Mouse (Mus musculus) lung, postnatal 4 days (tissue): ENCODE results near the gene Kif16b.

ENCODE experiments used
- DNase-seq, 2 experiments: peaks; one replicate each; pipeline ENCODE4 v3.0.0; 2021

Gene Kif16b

DNA sequence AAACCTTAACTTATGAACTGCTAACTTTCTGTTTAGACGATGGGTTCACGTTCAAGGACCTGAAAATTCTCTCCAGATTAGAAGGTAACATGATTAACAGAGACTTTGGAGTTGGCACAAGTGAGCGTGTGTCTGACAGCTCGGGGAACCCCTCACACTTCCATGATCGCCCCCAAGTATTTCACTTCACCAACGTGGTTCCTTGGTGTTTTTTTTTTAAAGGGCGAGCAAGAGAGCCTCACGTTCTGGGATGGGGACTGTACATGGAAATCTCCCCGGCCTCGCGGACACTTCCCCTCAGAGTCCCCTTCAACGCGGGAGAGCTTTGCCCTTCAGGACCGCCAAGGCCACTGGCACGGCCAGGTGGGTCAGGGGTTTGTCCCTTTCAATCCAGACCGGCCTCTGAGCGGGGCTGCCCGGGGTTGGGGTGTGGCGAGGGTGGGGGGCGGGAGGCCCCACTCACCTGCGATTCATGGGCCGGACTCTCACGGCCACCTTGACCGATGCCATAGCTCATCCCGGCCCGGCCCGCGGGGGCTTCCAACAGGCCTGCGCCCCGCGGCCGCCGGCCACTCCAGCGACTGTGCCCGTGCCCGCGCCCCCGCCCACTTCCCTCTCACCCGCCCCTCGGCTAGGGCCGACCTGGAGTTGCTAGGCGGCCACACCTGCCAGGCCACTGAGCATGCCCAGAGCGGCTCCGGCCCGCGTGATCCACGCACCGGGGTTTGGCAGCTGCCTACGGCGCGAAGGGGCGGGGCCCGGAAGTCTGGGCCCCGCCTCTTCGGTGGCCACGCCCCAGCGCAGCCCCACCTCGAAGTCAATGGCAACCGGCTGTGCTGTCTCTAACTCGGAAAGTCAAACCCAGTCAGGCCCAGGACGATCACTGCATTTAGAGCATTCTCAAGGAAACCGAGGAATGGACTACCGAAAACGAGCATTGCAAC, at the start of gene Kif16b:
Gene Kif16b (minus strand): TSS at position 670 of the 944 bp plus-strand sequence.
- peak; percentile 96 for DNase-seq

GRCm38 (mm10) chr2:142940899-142941642, 39.7 kb upstream of the Kif16b start:
- DNase-seq: no peak

DNA sequence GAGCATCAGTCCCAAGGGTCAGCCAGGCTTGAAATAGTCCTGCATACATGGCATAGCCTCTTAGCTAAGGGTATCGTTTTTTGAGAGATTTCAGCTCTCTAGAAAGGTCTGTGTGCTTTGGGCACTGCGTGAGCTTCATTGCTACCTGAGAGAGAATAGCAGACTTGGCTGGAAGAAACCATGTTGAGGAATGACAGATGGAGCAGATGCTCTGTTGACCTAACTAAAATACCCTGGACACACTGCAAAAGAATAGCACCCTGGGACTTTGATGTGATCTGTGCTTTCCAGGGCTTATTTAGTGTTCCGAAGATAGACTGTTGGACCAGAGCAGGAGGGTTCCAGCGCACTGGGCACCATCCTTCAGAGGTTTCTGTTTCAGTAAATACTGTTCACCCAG, 29.1 kb upstream of the Kif16b start:
- DNase-seq: no peak

GRCm38 (mm10) chr2:142929226-142930112, 28.1 kb upstream of the Kif16b start:
- DNase-seq: no peak

DNA sequence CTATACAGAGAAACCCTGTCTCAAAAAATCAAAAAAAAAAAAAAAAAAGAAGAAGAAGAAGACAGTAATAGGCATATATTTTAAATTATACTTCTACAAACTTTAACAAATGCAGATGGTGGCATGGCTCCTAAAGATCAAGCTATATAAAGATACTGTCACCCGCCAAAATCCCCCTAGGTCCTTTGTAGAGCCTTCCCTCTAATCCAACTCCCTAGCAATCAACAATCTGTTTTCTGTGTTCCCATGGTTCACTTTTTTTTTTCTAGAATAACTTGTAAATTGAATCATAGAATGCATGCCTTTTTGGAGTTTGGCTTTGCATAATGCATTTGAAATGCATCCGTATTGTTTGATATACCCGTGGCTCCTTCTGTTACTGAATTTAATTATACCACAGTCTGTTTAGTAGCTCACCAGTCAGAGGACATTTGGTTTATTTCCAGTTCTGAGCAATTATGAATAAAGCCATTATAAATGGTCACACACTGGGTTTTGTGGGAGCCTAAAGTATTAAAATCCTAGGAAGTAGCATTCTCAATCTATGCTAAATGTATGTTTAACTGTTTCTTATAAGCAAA, 9.6 kb upstream of the Kif16b start:
- no peak for DNase-seq

- no peak for DNase-seq
Measured at GRCm38 (mm10) chr2:142909213-142909612, 7.9 kb upstream of the Kif16b start.

- no peak for DNase-seq
Measured at GRCm38 (mm10) chr2:142907056-142907455, 5.7 kb upstream of the Kif16b start.

DNA sequence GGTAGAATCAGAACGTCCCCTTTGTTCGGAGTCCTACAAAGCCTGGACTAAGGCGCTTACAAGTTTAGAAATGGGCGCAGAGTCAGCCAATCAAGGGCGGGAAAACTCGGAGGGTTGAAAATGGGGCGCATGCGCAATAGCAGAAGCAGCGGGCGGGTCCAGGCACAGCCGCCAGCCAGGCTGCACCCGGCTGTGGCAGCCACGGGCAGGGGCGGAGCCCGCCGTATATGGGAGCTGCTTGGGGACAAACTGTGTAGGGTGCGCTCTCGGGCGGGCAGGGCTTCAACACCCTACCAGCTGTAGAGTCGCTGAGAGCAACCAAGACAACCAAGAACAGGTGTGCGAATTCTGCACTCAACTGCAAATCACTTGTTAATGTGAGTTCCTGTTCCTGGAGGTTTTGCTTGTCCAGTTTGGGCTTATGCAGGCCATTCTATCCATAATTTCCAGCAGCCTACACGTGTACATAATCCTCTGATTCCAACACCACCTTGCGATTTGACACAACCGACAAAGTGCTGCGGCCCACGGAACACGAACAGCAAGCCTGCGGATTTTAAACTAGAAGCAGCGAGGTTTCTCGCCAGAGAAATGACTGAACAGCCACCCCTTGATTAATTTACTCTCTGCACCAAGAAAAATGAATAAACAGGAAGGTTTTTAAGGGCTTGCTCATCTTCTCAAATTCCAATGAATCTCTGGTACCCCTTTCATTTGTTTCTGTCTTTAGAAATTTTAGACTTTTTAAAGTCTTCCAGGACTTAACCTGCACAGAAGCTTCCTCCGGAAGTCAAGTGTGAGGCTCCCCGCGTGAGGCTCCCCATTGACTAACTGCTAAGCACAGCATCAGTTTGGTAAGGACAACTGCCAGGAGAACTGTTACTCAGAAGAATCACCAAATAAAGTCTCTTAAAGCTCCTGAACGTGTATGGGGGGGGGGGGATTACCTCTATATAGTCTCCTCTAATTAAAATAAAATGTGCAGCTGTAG, 1.9 kb upstream of the Kif16b start:
- DNase-seq: peak; percentile 95 to 98

GRCm38 (mm10) chr2:142900120-142900861, 1.0 kb downstream of the Kif16b start:
- no peak for DNase-seq

- DNase-seq: no peak
Measured at GRCm38 (mm10) chr2:142893780-142894179, 7.6 kb downstream of the Kif16b start.

DNA sequence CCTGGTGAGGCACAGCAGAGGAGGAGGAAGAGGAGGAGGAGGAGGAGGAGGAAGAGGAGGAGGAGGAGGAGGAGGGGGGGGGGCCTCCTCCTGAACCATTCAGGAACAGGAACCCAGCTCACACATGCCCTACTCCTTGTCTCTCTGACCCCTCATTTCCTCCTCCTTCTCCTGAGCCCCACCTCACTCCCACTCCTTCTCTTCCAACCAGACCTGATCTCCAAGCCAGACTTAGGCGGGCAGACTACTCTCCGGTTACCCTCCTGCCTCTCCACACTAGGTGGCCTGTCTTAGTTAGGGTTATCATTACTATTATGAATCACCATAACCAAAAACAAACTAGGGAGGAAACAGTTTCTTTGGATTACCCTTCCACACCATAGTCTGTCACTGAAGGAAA, 10.0 kb downstream of the Kif16b start:
- no peak for DNase-seq

- DNase-seq: no peak
Measured at GRCm38 (mm10) chr2:142884456-142884855, 16.9 kb downstream of the Kif16b start.

GRCm38 (mm10) chr2:142883625-142883994, 17.7 kb downstream of the Kif16b start:
- DNase-seq: no peak

DNA sequence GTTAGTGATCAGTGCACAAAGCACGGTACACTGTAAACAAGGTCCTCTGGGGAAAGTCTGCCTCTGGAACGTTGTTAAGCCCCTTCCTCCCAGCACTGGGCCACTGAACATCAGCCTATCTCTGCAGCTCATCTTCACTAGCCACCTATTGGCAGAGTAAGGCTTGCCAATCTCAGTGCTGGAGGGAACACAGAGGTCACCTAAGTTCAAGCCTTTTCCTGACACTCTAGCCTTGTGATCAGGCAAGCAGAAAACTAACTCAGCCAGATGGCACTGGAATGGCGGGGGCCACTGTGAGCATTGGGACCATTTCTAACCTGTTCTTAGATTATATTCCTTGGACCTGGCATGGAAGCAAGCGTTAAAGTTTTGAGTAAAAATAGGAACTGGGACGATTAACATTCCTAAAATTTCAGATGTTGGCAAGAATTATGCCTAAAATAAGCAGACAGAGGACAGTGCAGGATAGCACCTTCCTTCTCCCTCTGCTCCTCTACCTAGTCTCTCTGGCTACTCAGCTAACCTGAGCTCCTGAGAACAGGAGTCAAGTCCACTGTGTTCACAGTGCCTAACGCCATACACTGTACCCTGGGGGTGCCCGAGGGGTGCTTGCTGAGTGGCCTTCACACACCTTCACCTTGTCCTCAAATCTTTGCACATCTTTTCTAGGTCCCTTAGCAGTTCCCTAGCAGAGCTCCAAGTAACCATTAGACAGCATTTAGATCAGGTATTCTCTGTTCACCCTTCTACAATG, 18.3 kb downstream of the Kif16b start:
- DNase-seq: no peak

- no peak for DNase-seq
Measured at GRCm38 (mm10) chr2:142882466-142882865, 18.9 kb downstream of the Kif16b start.

DNA sequence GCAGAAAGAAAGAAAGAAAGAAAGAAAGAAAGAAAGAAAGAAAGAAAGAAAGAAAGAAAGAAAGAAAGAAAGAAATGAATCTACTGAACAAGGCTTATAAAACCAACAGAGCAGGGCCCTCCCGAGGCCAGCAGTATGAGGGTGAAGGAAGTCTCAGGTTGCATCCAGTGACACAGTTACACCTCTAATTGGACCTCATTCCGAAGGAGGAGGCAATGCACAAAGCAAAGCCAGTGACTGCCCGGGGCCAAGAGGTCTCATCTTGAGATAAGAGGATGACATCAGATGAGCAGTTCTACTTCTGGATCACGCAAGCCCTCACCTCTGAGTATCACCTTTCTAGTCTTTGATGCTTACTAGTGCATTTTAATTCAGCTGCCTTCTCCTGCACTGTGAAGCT, 20.2 kb downstream of the Kif16b start:
- DNase-seq: no peak

- DNase-seq: no peak
Measured at GRCm38 (mm10) chr2:142879257-142879818, 22.0 kb downstream of the Kif16b start.

GRCm38 (mm10) chr2:142876636-142877035, 24.7 kb downstream of the Kif16b start:
- no peak for DNase-seq

- DNase-seq: no peak
Measured at GRCm38 (mm10) chr2:142875936-142876335, 25.4 kb downstream of the Kif16b start.
